Mouse (Mus musculus): ENCODE measurements around the gene Apoa1.

- TF ChIP-seq EP300 (IDR thresholded peaks at IDR 0.05) (no peak), CTCF (IDR thresholded peaks at IDR 0.05) (no peak)
Measured at GRCm38 (mm10) chr9:46274494-46274893, 46.1 kb downstream of the Apoa1 start.
